Mouse (Mus musculus): ENCODE data around the gene Cul7.

Cul7 gene

GRCm38 (mm10) chr17:46673850-46674529 is 23.9 kb downstream of the Cul7 start, which contains the start of gene Rrp36:
Gene Rrp36 (minus strand): TSS chr17:46674352.
- DNase-seq (ENCODE audit: low spot score in 2 of 2): peak; percentile 75 to 82

- no peak for DNase-seq (ENCODE audit: low spot score in 2 of 2)
Observed at GRCm38 (mm10) chr17:46674530-46675283, 24.6 kb downstream of the Cul7 start.

- no peak for DNase-seq (ENCODE audit: low spot score in 2 of 2)
Observed at GRCm38 (mm10) chr17:46678416-46678815, 28.3 kb downstream of the Cul7 start, which contains the start of gene Mea1. Gene Mea1 (plus strand): TSS chr17:46678793.

- no peak for DNase-seq (ENCODE audit: low spot score in 2 of 2)
Observed at GRCm38 (mm10) chr17:46678911-46679310, 28.8 kb downstream of the Cul7 start.

- DNase-seq (ENCODE audit: low spot score in 2 of 2): peak in 1 of 2 experiments; percentile 20
Observed at GRCm38 (mm10) chr17:46679843-46680759, 30.0 kb downstream of the Cul7 start.

GRCm38 (mm10) chr17:46680760-46681373 is 30.7 kb downstream of the Cul7 start, which contains the start of gene Klhdc3:
Gene Klhdc3 (minus strand): TSS chr17:46680914.
- DNase-seq (ENCODE audit: low spot score in 2 of 2): peak; percentile 95

- DNase-seq (ENCODE audit: low spot score in 2 of 2): no peak
Observed at GRCm38 (mm10) chr17:46681466-46682118, 31.5 kb downstream of the Cul7 start.

- no peak for DNase-seq (ENCODE audit: low spot score in 2 of 2)
Observed at GRCm38 (mm10) chr17:46682654-46683389, 32.7 kb downstream of the Cul7 start.

- DNase-seq (ENCODE audit: low spot score in 2 of 2): no peak
Observed at GRCm38 (mm10) chr17:46685913-46686312, 35.8 kb downstream of the Cul7 start.

- DNase-seq (ENCODE audit: low spot score in 2 of 2): no peak
Observed at GRCm38 (mm10) chr17:46690665-46691064, 40.5 kb downstream of the Cul7 start.

- no peak for DNase-seq (ENCODE audit: low spot score in 2 of 2)
Observed at GRCm38 (mm10) chr17:46691390-46691789, 41.3 kb downstream of the Cul7 start.

- no peak for DNase-seq (ENCODE audit: low spot score in 2 of 2)
Observed at GRCm38 (mm10) chr17:46694517-46695063, 44.5 kb downstream of the Cul7 start.

GRCm38 (mm10) chr17:46698515-46698914 is 48.4 kb downstream of the Cul7 start:
- no peak for DNase-seq (ENCODE audit: low spot score in 2 of 2)

GRCm38 (mm10) chr17:46699245-46699644 is 49.1 kb downstream of the Cul7 start:
- no peak for DNase-seq (ENCODE audit: low spot score in 2 of 2)

GRCm38 (mm10) chr17:46699912-46700311 is 49.8 kb downstream of the Cul7 start:
- DNase-seq (ENCODE audit: low spot score in 2 of 2): no peak

- DNase-seq (ENCODE audit: low spot score in 2 of 2): no peak
Observed at GRCm38 (mm10) chr17:46701489-46701888, 51.4 kb downstream of the Cul7 start.

- no peak for DNase-seq (ENCODE audit: low spot score in 2 of 2)
Observed at GRCm38 (mm10) chr17:46702100-46702499, 52.0 kb downstream of the Cul7 start.

GRCm38 (mm10) chr17:46702506-46702905 is 52.4 kb downstream of the Cul7 start:
- DNase-seq (ENCODE audit: low spot score in 2 of 2): no peak

- no peak for DNase-seq (ENCODE audit: low spot score in 2 of 2)
Observed at GRCm38 (mm10) chr17:46703971-46704886, 54.1 kb downstream of the Cul7 start.

Data from spleen, postnatal 14 days (tissue).